Mouse (Mus musculus): ENCODE data around the gene Zfp511. TPM values are rescaled to one million over a fixed set of nuclear protein-coding genes. Genes with fewer than 3 reads are reported as not detected.

Zfp511 gene
- total RNA-seq, 1 experiment, result 27.1 TPM

GRCm38 (mm10) chr7:140001086-140001740, 35.0 kb upstream of the Zfp511 start:
- Histone ChIP-seq H3K27ac (ENCODE audit: insufficient read depth, low read depth, low read length, poor library complexity, severe bottlenecking) (no peak overlapping the region), H3K36me3 (ENCODE audit: control insufficient read depth, insufficient read depth, low read length, poor library complexity, severe bottlenecking) (peaks cover 47% of the 10 kb centered on the region; the same call in 1 of the 2 replicates), H3K9me3 (ENCODE audit: control insufficient read depth, insufficient read depth, low read depth, low read length) (no peaks in the 10 kb centered on the region), H3K9ac (ENCODE audit: insufficient read depth, low read depth, low read length, poor library complexity, severe bottlenecking) (no peak overlapping the region), H3K4me1 (ENCODE audit: control insufficient read depth in 2 of 2, insufficient read depth in 2 of 2, low read length in 2 of 2, poor library complexity in 1 of 2) (no peaks in the 10 kb centered on the region), H3K4me3 (ENCODE audit: insufficient read depth in 1 of 2, low read depth in 1 of 2, low read length in 2 of 2, poor library complexity in 1 of 2, severe bottlenecking in 1 of 2) (no peak overlapping the region)
- in situ Hi-C loops (cut with MboI; ENCODE audit: low sequenced_read_pairs in 2 of 2, unreplicated experiment in 2 of 2), result no loop called here
- TF ChIP-seq CHD2 (IDR thresholded peaks at IDR 0.05; ENCODE audit: low read depth, low read length), result no peak
- TF ChIP-seq HCFC1 (IDR thresholded peaks at IDR 0.05; ENCODE audit: borderline replicate concordance, insufficient read depth, low read length), result no peak
- TF ChIP-seq MAFK (IDR thresholded peaks at IDR 0.05; ENCODE audit: insufficient read depth, low read depth, low read length), result no peak
- no peak for TF ChIP-seq ZC3H11A (IDR thresholded peaks at IDR 0.05; ENCODE audit: borderline replicate concordance, low read depth, low read length)
- TF ChIP-seq ZNF384 (IDR thresholded peaks at IDR 0.05; ENCODE audit: low read depth, low read length), result no peak
- no peak for DNase-seq (ENCODE audit: low read depth, low spot score)

- DNase-seq (ENCODE audit: low read depth, low spot score), result no peak
- TF ChIP-seq CHD2 (IDR thresholded peaks at IDR 0.05; ENCODE audit: low read depth, low read length) (no peak), ZC3H11A (IDR thresholded peaks at IDR 0.05; ENCODE audit: borderline replicate concordance, low read depth, low read length) (no peak), ZNF384 (IDR thresholded peaks at IDR 0.05; ENCODE audit: low read depth, low read length) (no peak), MAFK (IDR thresholded peaks at IDR 0.05; ENCODE audit: insufficient read depth, low read depth, low read length) (no peak), HCFC1 (IDR thresholded peaks at IDR 0.05; ENCODE audit: borderline replicate concordance, insufficient read depth, low read length) (no peak)
- in situ Hi-C loops (cut with MboI; ENCODE audit: low sequenced_read_pairs in 2 of 2, unreplicated experiment in 2 of 2), result no loop called here
- Histone ChIP-seq H3K9ac (ENCODE audit: insufficient read depth, low read depth, low read length, poor library complexity, severe bottlenecking) (no peak overlapping the region), H3K36me3 (ENCODE audit: control insufficient read depth, insufficient read depth, low read length, poor library complexity, severe bottlenecking) (peaks cover 38% of the 10 kb centered on the region; the same call in 1 of the 2 replicates), H3K4me1 (ENCODE audit: control insufficient read depth in 2 of 2, insufficient read depth in 2 of 2, low read length in 2 of 2, poor library complexity in 1 of 2) (no peaks in the 10 kb centered on the region), H3K4me3 (ENCODE audit: insufficient read depth in 1 of 2, low read depth in 1 of 2, low read length in 2 of 2, poor library complexity in 1 of 2, severe bottlenecking in 1 of 2) (no peak overlapping the region), H3K9me3 (ENCODE audit: control insufficient read depth, insufficient read depth, low read depth, low read length) (peaks cover 2% of the 10 kb centered on the region; the same call in 1 of the 2 replicates), H3K27ac (ENCODE audit: insufficient read depth, low read depth, low read length, poor library complexity, severe bottlenecking) (no peak overlapping the region)
Measured at GRCm38 (mm10) chr7:140004666-140005065, 31.5 kb upstream of the Zfp511 start.

- H3K4me1 ChIP-seq (ENCODE audit: control insufficient read depth in 2 of 2, insufficient read depth in 2 of 2, low read length in 2 of 2, poor library complexity in 1 of 2), result no peaks in the 10 kb centered on the region
- H3K36me3 ChIP-seq (ENCODE audit: control insufficient read depth, insufficient read depth, low read length, poor library complexity, severe bottlenecking), result peaks cover 25% of the 10 kb centered on the region; the same call in 1 of the 2 replicates
- no peak for DNase-seq (ENCODE audit: low read depth, low spot score)
- H3K4me3 ChIP-seq (ENCODE audit: insufficient read depth in 1 of 2, low read depth in 1 of 2, low read length in 2 of 2, poor library complexity in 1 of 2, severe bottlenecking in 1 of 2), result no peak overlapping the region
- no peak overlapping the region for H3K27ac ChIP-seq (ENCODE audit: insufficient read depth, low read depth, low read length, poor library complexity, severe bottlenecking)
- in situ Hi-C loops (cut with MboI; ENCODE audit: low sequenced_read_pairs in 2 of 2, unreplicated experiment in 2 of 2), result no loop called here
- peaks cover 8% of the 10 kb centered on the region for H3K9me3 ChIP-seq (ENCODE audit: control insufficient read depth, insufficient read depth, low read depth, low read length)
- H3K9ac ChIP-seq (ENCODE audit: insufficient read depth, low read depth, low read length, poor library complexity, severe bottlenecking), result no peak overlapping the region
- TF ChIP-seq CHD2 (IDR thresholded peaks at IDR 0.05; ENCODE audit: low read depth, low read length), result no peak
Measured at GRCm38 (mm10) chr7:140006861-140007611, 29.2 kb upstream of the Zfp511 start.

- no peak overlapping the region for H3K27ac ChIP-seq (ENCODE audit: insufficient read depth, low read depth, low read length, poor library complexity, severe bottlenecking)
- DNase-seq (ENCODE audit: low read depth, low spot score), result no peak
- H3K4me1 ChIP-seq (ENCODE audit: control insufficient read depth in 2 of 2, insufficient read depth in 2 of 2, low read length in 2 of 2, poor library complexity in 1 of 2), result no peaks in the 10 kb centered on the region
- in situ Hi-C loops (cut with MboI; ENCODE audit: low sequenced_read_pairs in 2 of 2, unreplicated experiment in 2 of 2), result no loop called here
- no peak overlapping the region for H3K9ac ChIP-seq (ENCODE audit: insufficient read depth, low read depth, low read length, poor library complexity, severe bottlenecking)
- H3K4me3 ChIP-seq (ENCODE audit: insufficient read depth in 1 of 2, low read depth in 1 of 2, low read length in 2 of 2, poor library complexity in 1 of 2, severe bottlenecking in 1 of 2), result no peak overlapping the region
- no peak for TF ChIP-seq ZNF384 (IDR thresholded peaks at IDR 0.05; ENCODE audit: low read depth, low read length)
- no peak for TF ChIP-seq MAFK (IDR thresholded peaks at IDR 0.05; ENCODE audit: insufficient read depth, low read depth, low read length)
- TF ChIP-seq HCFC1 (IDR thresholded peaks at IDR 0.05; ENCODE audit: borderline replicate concordance, insufficient read depth, low read length), result no peak
- TF ChIP-seq CHD2 (IDR thresholded peaks at IDR 0.05; ENCODE audit: low read depth, low read length), result no peak
- TF ChIP-seq ZC3H11A (IDR thresholded peaks at IDR 0.05; ENCODE audit: borderline replicate concordance, low read depth, low read length), result no peak
- peaks cover 9% of the 10 kb centered on the region for H3K9me3 ChIP-seq (ENCODE audit: control insufficient read depth, insufficient read depth, low read depth, low read length)
- H3K36me3 ChIP-seq (ENCODE audit: control insufficient read depth, insufficient read depth, low read length, poor library complexity, severe bottlenecking), result peaks cover 25% of the 10 kb centered on the region; the same call in 1 of the 2 replicates
Measured at GRCm38 (mm10) chr7:140007781-140008180, 28.4 kb upstream of the Zfp511 start.

All from ES-E14 (cell line).